Mouse (Mus musculus) hindbrain, embryonic 14.5 days (tissue): ENCODE measurements around the gene Galnt2. TPM values are rescaled to one million over a fixed set of nuclear protein-coding genes. Genes with fewer than 3 reads are reported as not detected.

ENCODE experiments used
- ATAC-seq: fragments of 200-750 bp; cut with Nextera tagmentation; 2 replicates; pipeline ENCODE4 v1.8.0; 2017; ENCODE audit warnings: moderate number of reproducible peaks, mild to moderate bottlenecking, moderate TSS enrichment, moderate library complexity; ENCODE audit not compliant: low FRiP score
- DNase-seq: peaks from one replicate; pipeline ENCODE4 v3.0.0-alpha.2; 2015; ENCODE audit warnings: low spot score
- H3K27ac ChIP-seq: fragments of 300-500 bp; sonication (generic); 2 replicates; pipeline ENCODE4 v1.5.1; 2014; ENCODE audit warnings: mild to moderate bottlenecking, moderate library complexity
- H3K27me3 ChIP-seq: fragments of 300-500 bp; sonication (generic); 2 replicates; pipeline ENCODE4 v1.6.1; 2014; ENCODE audit warnings: mild to moderate bottlenecking, low read length, mixed read lengths; ENCODE audit not compliant: control insufficient read depth, insufficient read depth
- H3K36me3 ChIP-seq: fragments of 300-500 bp; sonication (generic); replicated peaks from 2 replicates; pipeline ENCODE4 v1.6.1; 2014; ENCODE audit not compliant: control insufficient read depth, insufficient read depth
- H3K4me1 ChIP-seq: fragments of 300-500 bp; sonication (generic); replicated peaks from 2 replicates; pipeline ENCODE4 v1.6.1; 2014; ENCODE audit warnings: antibody characterized with exemption, low read length, mixed read lengths; ENCODE audit not compliant: control insufficient read depth, insufficient read depth
- H3K4me2 ChIP-seq: fragments of 300-500 bp; sonication (generic); replicated peaks from 2 replicates; pipeline ENCODE4 v1.6.1; 2014; ENCODE audit warnings: mild to moderate bottlenecking, moderate library complexity
- H3K4me3 ChIP-seq: fragments of 300-500 bp; sonication (generic); replicated peaks from 2 replicates; pipeline ENCODE4 v1.5.1; 2014; ENCODE audit warnings: mild to moderate bottlenecking, low read length
- H3K9ac ChIP-seq: fragments of 300-500 bp; sonication (generic); 2 replicates; pipeline ENCODE4 v1.6.1; 2014
- H3K9me3 ChIP-seq: fragments of 300-500 bp; sonication (generic); 2 replicates; pipeline ENCODE4 v1.6.1; 2016; ENCODE audit warnings: low read length; ENCODE audit not compliant: control insufficient read depth
- WGBS: fragments of 180-500 bp; shearing (Covaris S2); extraction: QIAGEN DNeasy Blood & Tissue Kit; methylation state at CpG from one replicate; pipeline ENCODE4 v1.1.7; 2014; 5-methylcytosine and 5-hydroxymethylcytosine counted together
- polyA plus RNA-seq: library from polyadenylated mRNA; unstranded; fragments of >200 nt; fragmentation: Nextera tagmentation; extraction: Ambion mirVana; gene quantifications from 2 replicates; pipeline ENCODE4 v1.2.1, GENCODE M21; 2014

Gene Galnt2
- polyA plus RNA-seq, 1 experiment from 2014 or later: 62.9 TPM

GRCm38 (mm10) chr8:124331706-124332105 is 100.5 kb downstream of the Galnt2 start:
- no peak overlapping the region for H3K27ac ChIP-seq
- no peak for DNase-seq
- WGBS: 58% methylated on average over 11 of the region's 11 CpGs

DNA sequence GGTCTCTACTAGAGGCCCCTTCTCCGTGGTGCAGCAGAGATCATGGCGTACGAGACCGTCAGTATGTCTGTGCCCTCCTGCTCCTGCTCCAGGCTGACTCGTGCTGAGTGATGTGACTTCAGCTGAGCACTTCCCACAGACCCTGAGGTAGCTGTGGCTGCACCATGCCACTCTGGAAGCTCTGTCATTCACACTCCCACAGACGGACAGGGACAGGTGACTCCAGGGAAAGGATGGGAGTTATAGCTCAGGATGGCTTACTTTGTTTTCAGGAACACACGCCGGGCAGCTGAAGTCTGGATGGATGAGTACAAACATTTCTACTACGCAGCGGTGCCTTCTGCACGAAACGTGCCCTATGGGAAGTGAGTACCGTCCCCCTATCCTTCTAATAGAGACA is 105.1 kb downstream of the Galnt2 start:
- Histone ChIP-seq H3K4me2 (no peak overlapping the region), H3K36me3 (peaks cover 83% of the 10 kb centered on the region), H3K27ac (no peak overlapping the region), H3K27me3 (no peaks in the 10 kb centered on the region), H3K4me3 (no peak overlapping the region), H3K9ac (no peak overlapping the region), H3K4me1 (peaks cover 3% of the 10 kb centered on the region; the same call in 1 of the 2 replicates), H3K9me3 (no peaks in the 10 kb centered on the region)
- DNase-seq: no peak
- ATAC-seq: no peak
- WGBS: 93% methylated on average over 13 of the region's 13 CpGs

More at GRCm38 (mm10) chr8:124331706-124332105, 100.5 kb downstream of the Galnt2 start:
- no peak overlapping the region for H3K4me3 ChIP-seq
- H3K9ac ChIP-seq: no peak overlapping the region
- H3K9me3 ChIP-seq: no peaks in the 10 kb centered on the region
- no peak for ATAC-seq
- H3K4me2 ChIP-seq: no peak overlapping the region
- peaks cover 70% of the 10 kb centered on the region for H3K36me3 ChIP-seq
- peaks cover 10% of the 10 kb centered on the region; the same call in 1 of the 2 replicates for H3K4me1 ChIP-seq
- no peaks in the 10 kb centered on the region for H3K27me3 ChIP-seq

GRCm38 (mm10) chr8:124339742-124340141 is 108.6 kb downstream of the Galnt2 start:
- no peaks in the 10 kb centered on the region for H3K9me3 ChIP-seq
- H3K27me3 ChIP-seq: no peaks in the 10 kb centered on the region
- H3K9ac ChIP-seq: no peak overlapping the region
- no peak overlapping the region for H3K4me2 ChIP-seq
- DNase-seq (no peak), ATAC-seq (no peak)
- H3K27ac ChIP-seq: no peak overlapping the region
- H3K4me1 ChIP-seq: peaks cover 3% of the 10 kb centered on the region; the same call in 1 of the 2 replicates
- peaks cover 89% of the 10 kb centered on the region for H3K36me3 ChIP-seq
- H3K4me3 ChIP-seq: no peak overlapping the region
- 84% methylated on average over 3 of the region's 3 CpGs for WGBS

GRCm38 (mm10) chr8:124340360-124341068 is 109.3 kb downstream of the Galnt2 start:
- Histone ChIP-seq H3K27me3 (no peaks in the 10 kb centered on the region), H3K36me3 (peaks cover 83% of the 10 kb centered on the region), H3K4me3 (no peak overlapping the region), H3K4me1 (peaks cover 3% of the 10 kb centered on the region; the same call in 1 of the 2 replicates), H3K9me3 (no peaks in the 10 kb centered on the region), H3K27ac (no peak overlapping the region), H3K9ac (no peak overlapping the region), H3K4me2 (no peak overlapping the region)
- DNase-seq (no peak), ATAC-seq (peak; percentile 49; the same call in 1 of the 2 replicates)
- 61% methylated on average over 17 of the region's 17 CpGs for WGBS

- no peak overlapping the region for H3K4me2 ChIP-seq
- no peaks in the 10 kb centered on the region for H3K9me3 ChIP-seq
- H3K27me3 ChIP-seq: no peaks in the 10 kb centered on the region
- H3K9ac ChIP-seq: no peak overlapping the region
- no peak overlapping the region for H3K27ac ChIP-seq
- H3K4me1 ChIP-seq: peaks cover 3% of the 10 kb centered on the region; the same call in 1 of the 2 replicates
- no peak overlapping the region for H3K4me3 ChIP-seq
- ATAC-seq: no peak
- H3K36me3 ChIP-seq: peaks cover 63% of the 10 kb centered on the region
- no peak for DNase-seq
- WGBS: 94% methylated on average over 15 of the region's 15 CpGs
Measured at GRCm38 (mm10) chr8:124343151-124343550, 112.0 kb downstream of the Galnt2 start.

DNA sequence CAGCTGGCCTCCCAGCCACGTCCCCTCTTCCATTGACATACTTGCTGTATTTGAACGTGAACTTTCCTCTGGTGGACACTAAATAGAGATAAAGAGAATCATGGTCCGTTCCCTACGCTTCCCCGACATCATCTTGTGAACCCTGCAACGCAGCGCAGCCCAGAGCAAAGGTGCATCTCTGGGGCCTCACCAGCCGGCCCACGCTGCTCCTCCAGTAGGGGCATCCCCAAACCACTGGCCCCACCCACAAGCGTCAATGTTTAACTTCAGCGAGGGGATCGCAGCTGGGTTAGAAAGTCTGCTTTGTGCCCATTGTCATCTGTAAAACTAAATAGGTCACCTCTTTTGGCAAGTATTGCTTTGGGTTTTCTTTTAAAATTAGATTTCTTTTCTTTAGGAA is 112.8 kb downstream of the Galnt2 start:
- 84% methylated on average over 12 of the region's 12 CpGs for WGBS
- H3K9ac ChIP-seq: no peak overlapping the region
- no peaks in the 10 kb centered on the region for H3K27me3 ChIP-seq
- ATAC-seq: no peak
- no peak for DNase-seq
- H3K36me3 ChIP-seq: peaks cover 55% of the 10 kb centered on the region
- no peak overlapping the region for H3K4me3 ChIP-seq
- no peak overlapping the region for H3K27ac ChIP-seq
- no peaks in the 10 kb centered on the region for H3K9me3 ChIP-seq
- H3K4me2 ChIP-seq: no peak overlapping the region
- H3K4me1 ChIP-seq: peaks cover 3% of the 10 kb centered on the region; the same call in 1 of the 2 replicates

GRCm38 (mm10) chr8:124345098-124345497 is 113.9 kb downstream of the Galnt2 start:
- 81% methylated on average over 10 of the region's 10 CpGs for WGBS
- Histone ChIP-seq H3K9ac (no peak overlapping the region), H3K4me3 (no peak overlapping the region), H3K4me1 (peaks cover 3% of the 10 kb centered on the region; the same call in 1 of the 2 replicates), H3K4me2 (no peak overlapping the region), H3K27me3 (no peaks in the 10 kb centered on the region), H3K27ac (no peak overlapping the region), H3K36me3 (peaks cover 46% of the 10 kb centered on the region), H3K9me3 (no peaks in the 10 kb centered on the region)
- no peak for ATAC-seq
- no peak for DNase-seq

DNA sequence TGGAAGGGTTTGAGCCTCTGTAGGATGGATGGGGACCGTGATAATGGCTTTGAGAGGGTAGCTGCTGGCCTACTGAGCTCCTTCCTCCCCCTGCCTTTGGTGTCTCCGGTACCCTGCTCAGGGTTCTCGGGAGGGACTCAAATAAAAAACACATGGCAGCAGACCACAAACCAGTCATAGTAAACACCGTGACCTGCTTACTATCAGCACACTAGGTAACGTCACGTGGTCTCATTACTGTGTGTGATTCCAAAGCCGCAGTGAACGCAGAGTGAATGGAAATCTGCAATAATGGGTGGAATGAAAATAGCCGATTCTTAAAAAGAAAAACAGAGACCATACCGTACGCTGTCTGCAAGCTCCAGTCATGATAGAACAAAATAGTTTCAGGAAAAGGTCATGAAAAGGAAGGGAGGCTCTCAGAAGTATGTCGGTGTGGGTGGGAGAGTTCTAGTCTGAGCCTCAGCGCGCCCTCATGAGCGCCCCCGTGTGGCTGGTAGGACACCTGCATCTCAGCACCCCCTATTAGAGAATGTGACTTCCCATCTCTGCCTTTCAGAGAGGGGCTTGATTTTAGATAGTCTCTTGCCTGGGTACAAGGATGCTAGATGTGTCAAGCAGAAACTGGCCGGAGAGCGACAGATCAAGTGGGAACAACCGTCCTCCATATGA is 115.8 kb downstream of the Galnt2 start:
- Histone ChIP-seq H3K9ac (no peak overlapping the region), H3K4me2 (no peak overlapping the region), H3K27ac (no peak overlapping the region), H3K27me3 (no peaks in the 10 kb centered on the region), H3K4me3 (no peak overlapping the region), H3K36me3 (peaks cover 28% of the 10 kb centered on the region), H3K4me1 (no peaks in the 10 kb centered on the region), H3K9me3 (no peaks in the 10 kb centered on the region)
- WGBS: 47% methylated on average over 19 of the region's 19 CpGs
- ATAC-seq: 0 out of 2 replicates have a peak, but pooled peaks have one; percentile 49
- DNase-seq: peak; percentile 85

DNA sequence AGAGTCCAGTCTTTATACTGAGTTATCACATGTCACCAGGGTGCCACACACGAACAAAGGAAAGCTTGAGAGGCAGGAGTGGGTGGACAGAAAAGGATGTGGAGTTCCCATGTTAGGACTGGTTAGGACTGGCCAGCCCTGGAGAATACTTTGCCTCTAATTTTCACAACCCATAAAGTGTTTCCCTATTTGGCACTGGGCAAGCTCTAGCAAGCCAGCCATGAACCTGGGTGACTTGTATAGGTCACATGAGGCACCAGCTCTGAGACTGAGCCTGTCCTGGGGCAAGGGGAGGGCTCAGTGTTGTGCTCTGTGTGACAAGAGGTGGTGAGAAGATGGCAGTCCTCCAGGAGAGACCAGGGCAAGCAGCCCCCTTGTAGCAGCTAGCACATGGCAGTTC is 116.9 kb downstream of the Galnt2 start:
- H3K9me3 ChIP-seq: no peaks in the 10 kb centered on the region
- DNase-seq (no peak), ATAC-seq (no peak)
- 53% methylated on average over 1 of the region's 1 CpGs for WGBS
- no peak overlapping the region for H3K27ac ChIP-seq
- H3K4me1 ChIP-seq: no peaks in the 10 kb centered on the region
- peaks cover 23% of the 10 kb centered on the region for H3K36me3 ChIP-seq
- H3K4me2 ChIP-seq: no peak overlapping the region
- no peaks in the 10 kb centered on the region for H3K27me3 ChIP-seq
- no peak overlapping the region for H3K4me3 ChIP-seq
- no peak overlapping the region for H3K9ac ChIP-seq
